Mouse (Mus musculus): Measurements from ENCODE around the gene Epb41l2.

Gene Epb41l2

DNA sequence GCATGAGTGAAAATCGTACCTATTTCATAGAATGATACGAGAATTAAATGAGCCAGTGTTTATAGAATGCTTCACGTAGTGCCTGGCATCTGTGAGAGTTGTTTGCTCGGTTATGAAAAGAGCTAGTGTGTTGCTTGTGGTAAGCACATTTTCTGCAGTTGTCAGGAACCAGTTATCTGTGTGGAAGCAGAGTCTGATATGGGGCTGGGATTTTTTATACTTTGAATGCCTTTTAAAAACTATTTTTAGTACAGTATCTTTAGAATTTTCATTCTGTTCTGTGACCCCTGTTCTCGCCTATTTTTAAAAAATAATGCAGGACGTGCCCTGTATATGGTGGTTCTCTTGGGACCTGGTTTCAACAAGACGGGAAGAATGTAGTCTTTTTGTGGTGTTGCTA lies 6.1 kb downstream of the Epb41l2 start:
- no peak for DNase-seq (ENCODE audit: low spot score)

- no peak for DNase-seq (ENCODE audit: low spot score)
Measured at GRCm38 (mm10) chr10:25366691-25367090, 7.1 kb downstream of the Epb41l2 start.

DNA sequence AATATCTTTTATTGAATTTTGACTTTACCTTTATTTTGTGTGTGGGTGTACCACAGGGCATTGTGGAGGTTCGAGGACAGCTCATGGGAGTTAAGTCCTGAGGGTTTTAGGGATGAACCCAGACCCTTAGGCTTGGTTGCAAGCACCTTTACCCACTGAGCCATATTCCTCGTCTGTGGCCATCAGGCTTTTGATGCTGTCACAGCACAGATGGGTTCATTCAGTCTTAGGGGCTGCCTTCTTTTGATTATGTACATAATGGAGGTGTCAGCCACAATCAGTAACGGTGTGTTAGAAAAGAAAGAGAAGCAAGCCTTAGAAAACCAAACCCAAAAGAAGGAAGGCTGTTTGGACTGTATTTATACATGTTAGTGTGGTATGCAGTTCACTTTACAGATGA lies 9.3 kb downstream of the Epb41l2 start:
- DNase-seq (ENCODE audit: low spot score), result peak; percentile 34

- DNase-seq (ENCODE audit: low spot score), result no peak
Measured at GRCm38 (mm10) chr10:25369691-25370090, 10.1 kb downstream of the Epb41l2 start.

- no peak for DNase-seq (ENCODE audit: low spot score)
Measured at GRCm38 (mm10) chr10:25371336-25371735, 11.7 kb downstream of the Epb41l2 start.

- no peak for DNase-seq (ENCODE audit: low spot score)
Measured at GRCm38 (mm10) chr10:25371915-25372371, 12.3 kb downstream of the Epb41l2 start.

GRCm38 (mm10) chr10:25372510-25373148 lies 13.0 kb downstream of the Epb41l2 start:
- DNase-seq (ENCODE audit: low spot score), result no peak

DNA sequence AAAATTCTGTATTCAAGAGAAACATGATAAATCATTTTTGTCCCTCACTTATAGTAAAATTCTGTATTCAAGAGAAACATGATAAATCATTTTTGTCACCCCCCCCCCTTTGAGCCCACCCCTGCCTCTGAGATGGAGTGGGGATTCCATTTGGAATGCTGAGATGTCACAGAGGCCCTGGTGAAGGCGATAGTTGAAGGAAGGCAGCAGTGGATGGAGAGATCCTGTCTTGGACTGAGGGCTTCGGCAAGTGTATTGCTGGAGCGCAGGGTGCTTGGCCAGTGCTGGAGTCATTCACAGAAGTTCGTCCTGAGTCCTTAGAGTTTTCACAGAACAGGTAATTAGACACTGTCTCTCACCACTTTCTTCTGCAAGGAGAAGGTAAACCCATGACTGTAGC lies 15.4 kb downstream of the Epb41l2 start:
- no peak for DNase-seq (ENCODE audit: low spot score)

GRCm38 (mm10) chr10:25380746-25381481 lies 21.3 kb downstream of the Epb41l2 start:
- no peak for DNase-seq (ENCODE audit: low spot score)

DNA sequence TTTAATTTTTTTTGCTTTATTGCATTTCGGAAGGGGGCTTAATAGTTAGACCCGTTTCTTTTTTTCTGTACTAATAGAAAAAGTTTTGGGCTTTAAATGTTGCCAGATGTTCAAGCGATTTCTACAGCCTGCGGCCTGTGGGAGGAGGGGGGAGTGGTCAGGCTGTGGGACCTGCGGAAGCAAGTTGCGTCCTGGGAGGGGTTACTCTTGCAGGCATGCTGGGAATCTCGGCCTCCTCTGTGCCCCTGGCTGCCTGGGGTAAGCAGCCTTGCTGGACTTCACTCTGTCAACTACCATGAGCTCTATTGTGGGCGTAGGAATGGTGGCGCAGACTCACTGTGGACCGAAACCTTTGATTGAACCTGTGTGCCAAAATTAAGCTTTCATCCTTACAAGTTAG lies 22.4 kb downstream of the Epb41l2 start:
- DNase-seq (ENCODE audit: low spot score), result no peak

DNA sequence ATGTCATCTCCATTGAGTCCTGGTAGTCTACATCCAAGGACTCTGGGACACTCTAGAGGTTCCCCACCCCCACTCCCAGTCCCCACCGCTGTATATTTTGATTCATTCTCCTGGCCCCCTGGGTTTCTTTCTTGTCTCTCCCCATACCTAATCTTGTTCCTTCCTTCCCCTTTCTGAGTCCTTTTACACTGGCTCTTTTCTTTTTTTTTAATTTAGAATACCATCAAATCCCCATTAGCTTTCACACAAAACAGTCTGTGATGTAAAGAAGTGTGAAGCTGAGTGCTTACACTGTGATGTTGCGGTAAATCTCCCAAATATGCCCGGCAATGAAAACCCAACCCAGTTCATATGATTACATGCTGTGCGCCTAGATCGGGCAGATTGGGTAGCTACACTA lies 23.6 kb downstream of the Epb41l2 start:
- DNase-seq (ENCODE audit: low spot score), result no peak

DNA sequence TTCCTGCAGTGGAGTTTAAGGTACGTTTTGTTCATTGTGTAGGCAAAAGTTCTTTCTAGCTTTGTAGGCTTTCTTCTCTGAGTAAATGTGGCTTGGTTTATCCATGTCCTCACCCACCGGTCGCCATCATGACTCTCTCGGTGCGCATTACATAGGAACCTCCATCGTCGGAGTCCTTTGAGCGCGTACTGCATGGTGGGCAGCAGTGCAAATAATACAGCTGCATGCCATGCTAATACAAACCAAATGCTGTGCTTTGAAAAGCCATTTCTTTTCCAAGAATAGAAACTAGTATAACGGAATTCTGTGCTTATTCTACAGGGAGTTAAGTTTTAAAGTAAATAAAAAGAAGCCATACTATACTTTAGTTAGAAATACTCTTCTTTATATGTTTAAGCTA lies 24.8 kb downstream of the Epb41l2 start:
- DNase-seq (ENCODE audit: low spot score), result no peak

DNA sequence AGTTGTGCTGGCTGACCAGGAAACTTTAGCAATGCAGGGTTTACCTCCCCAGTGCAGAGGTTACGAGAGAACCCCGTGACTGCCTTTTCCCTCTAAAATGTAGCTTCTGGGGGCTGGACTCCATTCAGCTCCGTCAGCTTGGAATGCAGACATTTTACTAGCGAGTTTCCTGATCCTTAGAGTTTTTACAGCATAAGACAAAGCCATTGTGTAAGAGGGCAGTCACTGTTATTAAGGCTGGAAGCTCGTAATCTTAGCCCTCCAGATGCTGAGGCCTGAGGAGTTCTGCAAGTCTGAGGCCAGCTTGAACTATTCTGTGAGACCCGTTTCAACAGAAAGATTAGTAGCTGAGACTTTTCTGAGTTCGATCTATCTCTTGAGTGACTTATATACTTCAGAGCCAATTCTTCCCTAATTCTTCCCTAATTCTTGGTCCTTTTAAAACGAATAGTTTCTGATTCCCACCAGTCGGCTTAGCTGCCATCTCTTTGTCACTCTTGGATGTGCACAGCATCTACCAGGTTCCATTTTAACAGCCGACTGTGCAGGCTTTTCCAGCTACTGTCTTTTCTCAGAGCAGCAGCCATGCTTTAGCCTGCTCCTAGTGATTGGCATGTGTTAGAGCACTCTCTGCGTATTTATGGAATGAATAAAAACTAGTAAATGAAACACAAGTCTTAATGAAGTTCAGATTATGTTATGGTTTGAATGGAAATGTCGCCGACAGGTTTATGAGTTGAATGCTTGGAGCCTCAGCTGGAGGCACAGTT lies 26.4 kb downstream of the Epb41l2 start:
- DNase-seq (ENCODE audit: low spot score), result no peak

DNA sequence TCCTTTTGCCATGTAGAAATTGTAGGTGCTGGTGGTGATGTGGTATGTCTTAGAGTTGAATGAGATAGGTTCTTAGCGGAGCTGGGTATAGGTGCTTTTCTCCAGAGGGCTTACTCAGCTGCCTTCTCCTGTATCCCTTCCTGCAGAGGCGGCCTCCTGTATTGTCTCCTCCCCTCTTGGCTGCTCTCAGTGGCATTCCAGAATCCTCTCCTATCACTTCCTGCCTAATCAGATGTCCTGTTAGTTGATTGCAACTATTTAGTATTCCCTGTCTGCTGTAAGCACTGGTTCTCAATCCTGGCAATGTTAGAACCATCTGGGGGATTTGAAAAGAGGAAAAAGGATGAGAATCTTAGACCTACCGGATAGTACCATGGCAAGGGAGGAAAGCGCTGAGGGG lies 27.3 kb downstream of the Epb41l2 start:
- DNase-seq (ENCODE audit: low spot score), result no peak

- no peak for DNase-seq (ENCODE audit: low spot score)
Measured at GRCm38 (mm10) chr10:25387268-25387667, 27.7 kb downstream of the Epb41l2 start.

DNA sequence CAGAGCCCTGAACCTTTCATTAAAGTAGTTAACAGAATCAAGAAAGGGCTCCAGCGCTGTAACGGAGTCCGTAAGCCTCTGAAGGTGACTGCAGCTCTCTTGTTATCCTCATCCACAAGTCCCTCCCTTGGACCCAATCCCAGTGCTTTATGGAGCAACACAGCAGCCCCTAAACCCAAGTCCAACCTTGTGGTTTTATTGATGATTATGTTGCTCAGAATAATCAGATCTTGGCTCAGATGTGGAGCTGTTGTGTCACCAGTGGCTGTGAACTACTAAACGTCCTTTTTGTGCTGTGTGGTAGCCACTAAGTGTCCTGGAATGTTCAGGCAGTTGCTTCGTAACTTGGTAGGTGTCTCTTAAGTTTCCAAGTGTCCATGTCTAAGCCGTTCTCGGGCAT lies 33.2 kb downstream of the Epb41l2 start:
- no peak for DNase-seq (ENCODE audit: low spot score)

- no peak for DNase-seq (ENCODE audit: low spot score)
Measured at GRCm38 (mm10) chr10:25393721-25394120, 34.1 kb downstream of the Epb41l2 start.

DNA sequence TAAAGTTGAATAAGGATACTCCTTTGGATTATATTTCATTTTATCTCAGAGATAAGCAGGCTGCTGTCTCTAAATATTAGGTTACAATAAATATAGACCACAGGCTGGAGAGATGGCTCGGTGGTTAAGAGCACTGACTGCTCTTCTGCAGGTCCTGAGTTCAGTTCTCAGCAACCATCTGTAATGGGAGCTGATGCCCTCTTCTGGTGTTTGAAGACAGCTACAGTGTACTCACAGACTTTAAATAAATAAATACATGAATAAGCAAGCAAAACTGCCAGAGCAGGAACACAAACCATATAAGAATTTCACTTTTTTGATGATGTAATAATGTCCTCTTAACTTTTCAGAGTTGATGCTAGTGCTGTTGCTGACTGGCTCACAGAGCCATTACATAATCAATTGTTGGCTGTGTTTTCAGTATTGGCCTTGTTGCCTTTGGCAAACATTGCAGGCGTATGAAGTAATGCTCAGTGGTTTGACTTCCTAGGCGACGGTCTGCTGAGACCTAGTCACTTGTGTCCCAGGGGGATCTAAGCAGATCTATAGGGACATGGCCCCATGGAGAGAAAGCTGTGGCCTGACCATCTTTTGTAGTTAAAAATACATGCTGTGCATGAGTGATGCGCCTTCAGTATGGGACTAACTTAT lies 35.8 kb downstream of the Epb41l2 start:
- DNase-seq (ENCODE audit: low spot score), result no peak

- no peak for DNase-seq (ENCODE audit: low spot score)
Measured at GRCm38 (mm10) chr10:25396859-25397258, 37.3 kb downstream of the Epb41l2 start.

GRCm38 (mm10) chr10:25397767-25398690 lies 38.4 kb downstream of the Epb41l2 start:
- DNase-seq (ENCODE audit: low spot score), result peak; percentile 55

DNA sequence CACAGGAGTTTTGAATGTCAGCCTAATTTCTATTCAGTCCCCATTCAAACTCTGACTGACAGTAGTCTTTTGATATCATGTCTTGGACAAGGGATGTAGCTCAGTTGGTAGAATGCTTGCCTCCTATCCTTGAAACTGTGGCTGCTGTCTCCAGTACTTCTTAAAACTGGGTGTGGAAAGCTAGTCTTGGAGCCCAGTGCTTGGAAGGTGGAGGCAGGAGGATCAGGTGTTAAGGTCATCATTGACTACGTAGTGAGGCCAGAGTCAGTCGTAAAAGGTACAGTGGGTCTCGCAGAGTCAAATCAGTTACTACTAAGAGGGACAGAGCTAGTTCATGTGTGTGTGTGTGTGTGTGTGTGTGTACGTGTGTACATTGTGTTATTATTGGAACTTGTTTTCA lies 39.4 kb downstream of the Epb41l2 start:
- no peak for DNase-seq (ENCODE audit: low spot score)

Data from retina, embryonic 14.5 days (tissue).